Mouse (Mus musculus) cerebellum, postnatal 10 days (tissue): ENCODE measurements at regions not wholly inside any gene's neighbourhood (a gene's known extent, or its start where the extent isn't known, plus 50 kb on each side); places are given as distances from the start of the nearest gene placed in this dataset.

Experiments used
- DNase-seq, 2 experiments: peaks; one replicate each; pipeline ENCODE4 v3.0.0; 2021; ENCODE audit warnings: mixed read lengths in 2 of 2

DNA sequence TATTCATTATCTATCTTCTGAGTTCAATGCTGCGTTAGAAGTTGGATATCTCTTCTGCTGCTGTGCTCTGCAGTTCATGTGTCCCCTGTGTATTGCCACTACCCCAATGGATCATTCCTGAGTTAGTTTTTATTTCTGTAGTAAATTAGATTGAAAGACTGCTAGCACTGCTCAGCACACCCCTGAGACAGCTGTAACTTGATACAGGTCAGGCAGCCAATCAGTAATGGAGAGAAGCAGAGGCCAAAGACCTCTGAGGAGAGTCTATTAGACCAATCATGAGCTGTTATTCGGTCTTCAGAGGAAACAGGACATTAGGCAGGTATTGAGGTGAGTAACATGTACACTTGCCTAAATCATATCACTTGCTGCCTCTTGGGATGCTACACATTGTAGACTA, 837.5 kb upstream of the Chordc1 start:
- no peak for DNase-seq

DNA sequence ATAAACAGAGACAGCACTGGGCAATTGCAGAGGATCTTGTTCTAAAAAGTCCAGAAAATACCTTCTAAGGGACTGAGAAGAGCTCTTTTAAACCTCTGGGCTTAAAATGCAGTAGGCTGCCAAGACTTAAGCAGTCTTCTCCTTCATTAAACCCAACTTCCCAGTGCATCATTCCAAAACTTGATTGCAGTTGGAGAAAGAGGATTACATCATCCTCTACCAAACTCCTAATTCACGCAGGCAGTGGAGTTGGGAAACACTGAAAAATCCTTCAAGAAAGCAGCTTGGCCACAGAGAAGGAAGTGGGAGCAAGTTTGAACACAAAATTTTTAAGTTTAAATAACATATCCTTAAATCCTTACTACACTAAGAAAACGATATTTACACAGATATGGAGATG, 825.5 kb upstream of the Chordc1 start:
- no peak for DNase-seq

- peak; percentile 20 to 27 for DNase-seq
Observed at GRCm38 (mm10) chr9:17484701-17485422, 807.1 kb upstream of the Chordc1 start.

GRCm38 (mm10) chr9:17500161-17500756, 791.7 kb upstream of the Chordc1 start:
- no peak for DNase-seq

DNA sequence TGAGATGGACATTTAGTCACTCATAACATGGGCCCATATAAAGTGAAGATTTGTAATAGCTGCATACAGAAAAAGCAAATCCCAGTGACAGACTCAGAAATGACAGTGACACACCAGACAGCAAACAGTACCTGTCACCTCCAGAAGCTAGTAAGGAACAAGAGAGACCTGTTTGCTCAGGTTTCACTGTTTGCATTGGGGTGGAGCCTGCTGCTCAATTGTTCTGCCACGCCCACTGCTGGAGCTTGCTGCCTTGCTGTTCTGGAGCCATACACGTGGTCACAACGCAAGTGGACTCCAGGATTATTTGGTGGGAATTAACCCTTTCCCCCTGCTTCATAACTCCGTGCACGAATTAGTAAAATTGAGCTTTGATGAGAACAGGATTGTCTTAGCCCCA, 783.2 kb upstream of the Chordc1 start:
- DNase-seq: no peak

DNA sequence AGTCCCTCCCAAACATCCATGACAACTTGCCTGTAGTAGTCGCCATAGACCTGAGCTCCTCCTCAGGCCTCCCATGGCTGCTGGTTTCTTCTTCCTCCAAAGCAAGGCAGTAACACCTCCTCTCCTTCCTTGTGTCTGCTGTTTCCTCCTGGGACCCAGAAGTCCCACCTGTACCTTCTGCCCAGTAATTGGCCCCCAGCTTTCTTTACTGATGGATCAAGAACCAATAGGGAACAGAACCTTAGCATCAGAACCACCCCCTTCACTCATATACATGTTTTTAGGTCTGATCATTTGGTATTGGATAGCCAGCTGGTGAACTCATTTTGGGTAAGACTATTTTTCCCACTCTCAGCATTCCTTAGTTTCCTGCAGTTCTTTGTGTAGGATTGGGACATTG, 735.7 kb upstream of the Chordc1 start:
- DNase-seq: no peak

DNA sequence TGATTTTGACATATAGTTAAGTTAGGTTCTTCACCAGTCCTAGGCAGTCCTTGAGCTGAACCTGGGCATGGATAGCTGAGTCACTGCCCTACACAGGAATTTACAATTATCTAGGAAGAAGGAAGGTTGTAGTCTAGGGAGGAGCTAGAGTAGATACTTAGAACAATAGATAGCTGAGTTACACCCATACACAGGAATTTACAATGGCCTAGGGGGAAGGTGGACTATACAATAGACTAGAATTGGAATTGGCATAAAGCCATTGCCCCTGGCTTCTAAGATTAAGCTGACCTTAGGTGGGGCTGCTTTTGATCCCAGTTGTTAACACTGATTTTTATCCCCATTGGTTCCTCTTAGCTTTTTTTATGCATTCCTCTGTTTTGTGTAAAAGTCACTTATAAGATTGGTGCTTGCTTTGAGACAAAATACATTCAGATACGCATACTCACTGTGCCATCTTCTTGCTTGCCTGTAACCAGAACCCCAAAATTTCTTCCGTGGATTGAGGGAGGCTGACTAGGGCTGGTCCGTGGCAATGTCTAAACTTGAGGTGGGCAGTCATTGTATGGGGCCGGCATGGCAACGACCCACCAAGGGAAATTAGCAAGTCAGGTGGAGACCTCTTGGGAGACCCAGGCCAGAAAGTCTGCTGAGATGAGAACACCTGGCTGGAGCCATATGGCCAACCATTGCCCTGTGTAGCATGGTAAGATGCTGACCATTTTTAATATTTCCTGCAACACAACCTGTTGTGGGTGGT, 734.1 kb upstream of the Chordc1 start:
- DNase-seq: no peak

DNA sequence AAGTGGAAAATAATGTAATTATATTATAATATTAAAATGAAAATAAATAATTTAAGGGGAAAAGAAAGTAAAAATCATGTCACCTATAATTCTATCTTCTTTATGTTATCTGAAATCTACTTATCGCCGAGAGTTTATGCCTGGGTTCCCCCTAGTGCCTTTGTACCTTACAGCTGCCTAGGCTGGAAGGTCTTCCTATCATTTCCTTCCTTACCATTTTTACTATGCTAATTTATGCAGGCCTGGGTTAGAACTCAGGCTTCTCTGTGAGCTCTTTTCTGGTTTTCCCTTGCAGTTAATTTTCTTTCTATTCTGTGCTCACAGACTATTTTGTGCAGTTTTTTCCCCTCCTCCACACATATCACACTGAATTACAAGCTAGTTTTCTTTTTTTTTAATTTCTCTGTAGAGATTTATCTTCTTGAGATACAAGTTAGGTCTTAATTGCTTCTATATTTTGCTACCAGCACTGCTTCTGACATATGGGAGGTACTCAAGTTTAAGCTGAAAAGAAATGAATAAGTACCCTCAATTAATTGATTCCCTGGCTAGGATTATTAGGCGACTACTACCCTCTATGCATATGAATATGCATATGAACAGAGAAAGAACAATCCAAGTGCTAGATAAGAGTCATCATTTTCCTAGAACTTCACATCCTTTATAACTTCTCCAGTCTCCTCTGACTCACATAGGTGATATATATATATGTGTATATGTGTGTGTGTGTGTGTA, 724.0 kb upstream of the Chordc1 start:
- no peak for DNase-seq

DNA sequence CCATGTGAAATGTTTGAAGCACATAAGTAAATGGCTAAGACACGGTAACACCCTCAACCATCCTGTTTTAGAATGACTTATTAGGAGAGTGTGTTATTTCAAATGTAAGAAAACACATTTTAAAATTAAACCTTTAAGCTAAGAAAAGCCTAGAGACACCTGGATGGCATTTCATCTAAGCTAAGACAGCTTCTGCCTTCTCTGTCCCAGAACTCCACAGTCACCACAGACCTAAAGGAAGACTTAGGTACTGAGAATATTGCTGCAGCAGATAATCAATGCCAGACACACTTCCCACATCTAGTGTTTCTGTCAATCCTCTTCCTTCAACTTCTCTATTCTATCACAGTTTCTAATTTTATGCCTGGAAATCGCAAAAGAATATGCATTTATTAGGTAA, 704.4 kb upstream of the Chordc1 start:
- no peak for DNase-seq

GRCm38 (mm10) chr9:17587968-17588550, 703.9 kb upstream of the Chordc1 start:
- DNase-seq: peak; percentile 7

GRCm38 (mm10) chr9:17611146-17611545, 680.8 kb upstream of the Chordc1 start:
- no peak for DNase-seq

DNA sequence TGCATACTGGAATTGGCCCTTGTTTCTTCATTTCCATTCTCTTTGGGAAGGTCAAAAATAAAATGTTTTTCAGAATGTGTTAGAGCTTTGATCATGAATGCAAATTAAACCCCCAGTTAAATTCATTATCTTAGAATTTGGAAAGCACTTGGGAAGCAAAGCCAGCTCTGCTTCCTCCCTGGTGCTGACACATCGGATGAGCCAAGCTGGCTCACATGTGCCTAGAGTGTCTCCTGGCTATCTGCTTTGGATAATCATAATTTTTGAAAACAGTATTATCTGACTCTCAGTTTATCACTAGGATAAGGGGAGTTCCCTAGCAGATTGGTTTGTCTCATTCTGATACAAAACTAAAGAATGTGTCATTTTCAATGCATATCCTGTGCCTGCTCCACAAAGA, 649.4 kb upstream of the Chordc1 start:
- no peak for DNase-seq

GRCm38 (mm10) chr9:17645882-17646626, 645.9 kb upstream of the Chordc1 start:
- DNase-seq: no peak

GRCm38 (mm10) chr9:17653818-17654217, 638.1 kb upstream of the Chordc1 start:
- no peak for DNase-seq

GRCm38 (mm10) chr9:17664113-17664512, 627.8 kb upstream of the Chordc1 start:
- no peak for DNase-seq

DNA sequence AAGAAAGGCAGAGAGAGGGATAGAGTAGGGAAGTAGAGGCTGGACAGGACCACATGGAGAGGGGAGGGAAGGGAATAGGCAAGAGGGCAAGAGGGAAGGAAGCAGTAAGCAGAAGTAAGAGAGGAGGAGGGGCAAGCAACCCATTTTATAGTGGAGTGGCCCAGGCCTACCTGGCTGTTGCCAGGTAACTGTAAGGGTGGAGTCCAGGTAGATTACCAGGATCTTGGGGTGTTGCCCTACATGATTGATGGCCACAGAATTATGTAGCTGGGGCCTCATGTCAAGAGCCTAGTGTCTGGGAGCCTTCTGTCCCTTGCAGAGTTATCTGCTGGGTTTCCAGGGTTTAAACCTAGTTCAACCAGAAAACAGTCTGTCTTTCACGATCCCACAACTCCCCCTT, 623.7 kb upstream of the Chordc1 start:
- DNase-seq: no peak

GRCm38 (mm10) chr9:17675519-17675918, 616.4 kb upstream of the Chordc1 start:
- DNase-seq: no peak
